Mouse (Mus musculus): ENCODE measurements around the gene Lgals4. TPM values are rescaled to one million over a fixed set of nuclear protein-coding genes. Genes with fewer than 3 reads are reported as not detected.
"Not testable (repeated sequence)": the region's sequence is repeated elsewhere in the genome, so short reads cannot be mapped to it uniquely, and the experiment has no call there.

Gene Lgals4
- total RNA-seq, 2 experiments from 2014 or later, result 1.3 to 4.0 TPM

DNA sequence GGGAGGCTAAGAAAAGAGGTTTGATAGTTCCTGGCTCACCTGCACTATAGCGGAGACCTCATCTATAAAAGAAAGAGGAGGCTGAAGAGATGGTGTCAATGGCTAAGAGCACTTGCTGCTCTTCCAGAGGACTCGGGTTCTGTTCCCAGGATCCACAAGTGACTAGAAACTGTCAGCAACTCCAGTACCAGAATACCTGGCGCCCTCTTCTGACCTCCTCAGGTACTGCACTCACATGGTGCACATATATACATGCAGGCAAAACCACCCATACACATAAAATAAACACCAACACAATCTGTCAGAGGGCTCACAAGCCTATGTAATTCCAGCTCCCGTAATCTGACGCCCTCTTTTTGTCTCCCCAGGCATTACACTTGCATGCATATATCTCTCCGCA is 27.2 kb downstream of the Lgals4 start:
- no peak for DNase-seq (ENCODE audit: extremely low spot score in 1 of 2, low spot score in 1 of 2)

DNA sequence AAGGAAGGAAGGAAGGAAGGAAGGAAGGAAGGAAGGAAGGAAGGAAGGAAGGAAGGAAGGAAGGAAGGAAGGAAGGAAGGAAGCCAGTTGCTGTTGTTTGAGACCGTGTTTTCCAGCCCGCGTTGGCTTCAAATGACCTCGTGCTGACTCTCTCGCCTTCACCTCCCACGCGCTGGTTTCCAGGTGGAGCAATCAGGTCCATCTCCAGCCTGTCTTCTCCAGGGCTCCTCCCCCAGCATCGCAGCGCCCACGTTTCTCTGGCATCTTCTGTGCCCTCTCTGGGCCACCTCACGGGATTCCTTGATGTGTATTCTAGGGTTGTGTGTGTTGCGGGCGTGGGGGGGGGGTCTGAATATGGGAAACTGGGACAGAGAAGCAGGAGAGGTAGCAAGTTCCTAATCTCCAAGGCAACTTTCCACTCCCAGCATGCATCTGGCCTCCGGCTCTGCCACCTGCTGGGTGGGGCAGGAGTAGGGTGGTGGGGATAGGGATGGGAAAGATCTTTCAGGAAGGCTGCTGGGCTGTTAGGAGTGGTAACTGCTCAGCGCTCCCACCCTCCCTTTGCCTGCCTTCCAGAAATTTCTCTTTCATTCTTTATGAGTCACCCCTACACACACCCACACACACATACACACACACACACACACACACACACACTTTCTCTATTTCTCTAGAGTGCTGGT is 29.3 kb downstream of the Lgals4 start:
- peak in 1 of 2 experiments; percentile 27 for DNase-seq (ENCODE audit: extremely low spot score in 1 of 2, low spot score in 1 of 2)

- DNase-seq (ENCODE audit: extremely low spot score in 1 of 2, low spot score in 1 of 2), result no peak
Observed at GRCm38 (mm10) chr7:28863540-28863939, 29.9 kb downstream of the Lgals4 start, which contains the start of gene Lgals7. Lgals7 (plus strand) TSS chr7:28863853.

- no peak for DNase-seq (ENCODE audit: extremely low spot score in 1 of 2, low spot score in 1 of 2)
Observed at GRCm38 (mm10) chr7:28864288-28864750, 30.7 kb downstream of the Lgals4 start.

DNA sequence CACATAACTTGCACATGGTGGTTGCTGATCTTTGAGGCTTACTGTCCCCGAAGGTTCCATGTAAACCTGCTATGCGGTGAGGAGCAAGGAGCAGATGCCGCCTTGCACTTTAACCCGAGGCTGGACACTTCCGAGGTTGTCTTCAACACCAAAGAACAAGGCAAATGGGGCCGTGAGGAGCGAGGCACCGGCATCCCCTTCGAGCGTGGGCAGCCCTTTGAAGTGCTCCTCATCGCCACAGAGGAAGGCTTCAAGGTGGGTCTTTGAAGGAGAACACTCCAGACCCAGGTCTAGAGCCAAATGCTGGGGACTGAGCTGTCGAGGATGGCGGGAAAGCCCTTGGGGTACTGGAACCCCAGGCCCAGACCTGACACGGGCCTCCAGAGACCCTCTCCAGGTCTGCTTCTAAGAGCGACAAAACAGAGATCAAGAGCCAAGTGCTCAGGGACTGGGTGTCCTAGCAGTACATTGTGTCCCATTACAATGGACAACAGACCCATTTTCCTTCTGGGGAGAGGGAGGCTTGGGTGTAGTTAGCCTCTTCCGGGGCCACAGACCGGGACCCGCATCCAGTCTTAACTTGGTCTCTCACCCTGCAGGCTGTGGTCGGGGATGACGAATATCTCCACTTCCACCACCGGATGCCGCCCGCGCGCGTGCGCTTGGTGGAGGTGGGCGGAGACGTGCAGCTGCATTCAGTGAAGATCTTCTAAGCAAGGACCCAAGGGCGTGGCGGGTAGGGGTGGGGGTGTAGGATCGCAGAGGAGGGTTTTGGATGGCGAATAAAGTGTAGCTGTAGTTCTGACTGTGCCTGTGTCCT is 32.0 kb downstream of the Lgals4 start:
- peak; percentile 54 to 60 for DNase-seq (ENCODE audit: extremely low spot score in 1 of 2, low spot score in 1 of 2)

- DNase-seq (ENCODE audit: extremely low spot score in 1 of 2, low spot score in 1 of 2), result no peak
Observed at GRCm38 (mm10) chr7:28866769-28867507, 33.3 kb downstream of the Lgals4 start.

- peak; percentile 45 to 77 for DNase-seq (ENCODE audit: extremely low spot score in 1 of 2, low spot score in 1 of 2)
Observed at GRCm38 (mm10) chr7:28867508-28868340, 34.1 kb downstream of the Lgals4 start.

DNA sequence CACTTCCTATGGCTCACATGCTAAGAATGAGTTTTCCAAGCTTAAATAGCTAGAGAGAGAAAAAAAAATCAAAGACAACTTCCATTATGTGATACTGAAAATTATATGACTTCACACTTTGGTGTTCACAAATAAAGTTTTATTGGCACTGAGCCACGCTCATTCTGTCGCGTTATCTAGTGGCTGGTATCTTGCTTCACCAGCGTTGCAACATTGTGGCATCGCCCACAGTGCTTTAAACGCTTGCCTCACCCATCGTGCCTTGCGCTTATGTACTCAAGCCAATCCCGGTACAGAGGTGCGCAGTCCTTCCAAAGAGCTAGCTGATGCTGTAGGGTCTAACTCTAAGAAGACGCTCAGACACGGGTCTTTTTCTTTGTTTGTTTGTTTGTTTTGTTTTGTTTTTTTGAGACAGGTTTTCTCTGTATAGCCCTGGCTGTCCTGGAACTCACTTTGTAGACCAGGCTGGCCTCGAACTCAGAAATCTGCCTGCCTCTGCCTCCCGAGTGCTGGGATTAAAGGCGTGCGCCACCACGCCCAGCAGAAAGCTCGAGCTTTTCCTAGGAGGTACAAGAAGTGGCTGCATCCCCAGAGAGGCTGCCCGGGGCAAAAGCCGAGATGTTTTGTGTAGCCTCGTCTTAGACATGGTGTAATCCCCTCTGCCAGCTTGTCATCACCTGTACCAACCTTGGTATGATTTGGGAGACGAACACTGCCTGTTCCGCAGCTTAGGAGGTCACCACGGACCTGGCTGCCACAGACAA is 37.4 kb downstream of the Lgals4 start:
- no peak for DNase-seq (ENCODE audit: extremely low spot score in 1 of 2, low spot score in 1 of 2)

- DNase-seq (ENCODE audit: extremely low spot score in 1 of 2, low spot score in 1 of 2), result no peak
Observed at GRCm38 (mm10) chr7:28874565-28874964, 40.9 kb downstream of the Lgals4 start.

DNA sequence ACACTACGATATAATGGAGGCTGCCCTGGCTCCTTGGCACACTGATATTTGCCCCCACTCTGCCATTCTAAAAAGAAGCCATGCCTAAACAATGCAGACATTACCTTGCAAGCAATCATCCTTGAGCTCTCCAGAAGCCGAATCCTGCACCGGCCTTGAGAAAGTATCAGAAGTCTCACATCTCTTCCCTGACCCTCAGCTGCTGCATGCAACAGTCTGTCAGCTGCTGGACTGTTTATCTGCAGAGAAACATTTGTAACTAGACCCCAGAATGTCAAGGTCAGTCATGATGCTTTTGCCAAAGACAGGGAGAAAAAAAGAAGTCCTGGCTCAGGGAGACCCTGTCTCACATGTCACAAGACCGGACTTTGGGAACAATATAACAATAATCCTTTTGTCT is 42.4 kb downstream of the Lgals4 start:
- DNase-seq (ENCODE audit: extremely low spot score in 1 of 2, low spot score in 1 of 2), result no peak

DNA sequence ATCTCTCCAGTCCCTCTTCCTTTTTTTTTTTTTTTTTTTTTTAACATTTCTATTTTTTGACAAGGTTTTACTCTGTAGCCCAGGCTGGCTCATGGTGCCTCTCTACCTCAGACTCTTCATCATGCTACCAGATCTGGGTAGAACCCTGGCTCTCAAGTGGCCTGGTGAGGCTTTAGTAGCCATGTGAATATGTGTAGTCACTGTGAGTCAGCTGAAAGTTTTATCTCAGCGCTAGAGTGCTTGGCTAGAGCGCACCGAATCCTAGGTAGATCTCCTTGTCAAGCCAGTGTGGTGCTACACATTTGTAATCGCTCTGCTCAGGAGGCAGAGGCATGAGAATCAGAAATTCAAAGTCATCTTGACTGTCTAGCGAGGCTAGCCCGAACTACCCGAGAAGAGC is 43.5 kb downstream of the Lgals4 start:
- no peak for DNase-seq (ENCODE audit: extremely low spot score in 1 of 2, low spot score in 1 of 2)

DNA sequence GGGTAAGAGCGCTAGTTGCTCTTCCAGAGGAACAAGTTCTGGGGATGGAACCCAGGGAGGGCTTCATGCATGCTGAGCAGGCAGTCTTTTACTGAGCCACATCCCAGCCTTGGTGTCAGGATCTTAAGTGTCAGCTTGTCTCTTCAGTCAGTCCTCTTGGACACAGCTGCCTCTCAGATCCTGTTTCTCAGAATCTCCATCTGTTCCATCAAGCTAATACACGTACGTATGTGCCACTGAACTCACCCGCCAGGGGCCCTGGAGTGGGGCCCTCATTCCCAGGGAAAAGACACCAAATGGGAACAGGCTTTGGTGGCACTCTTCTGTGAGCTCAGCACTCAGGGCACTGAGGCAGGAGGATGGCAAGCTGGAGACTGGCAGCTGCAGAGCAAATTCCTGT is 44.2 kb downstream of the Lgals4 start:
- no peak for DNase-seq (ENCODE audit: extremely low spot score in 1 of 2, low spot score in 1 of 2)

- no peak for DNase-seq (ENCODE audit: extremely low spot score in 1 of 2, low spot score in 1 of 2)
Observed at GRCm38 (mm10) chr7:28879606-28880005, 46.0 kb downstream of the Lgals4 start.

GRCm38 (mm10) chr7:28880554-28880953 is 46.9 kb downstream of the Lgals4 start:
- DNase-seq (ENCODE audit: extremely low spot score in 1 of 2, low spot score in 1 of 2), result no peak

- no peak for DNase-seq (ENCODE audit: extremely low spot score in 1 of 2, low spot score in 1 of 2)
Observed at GRCm38 (mm10) chr7:28881199-28881598, 47.5 kb downstream of the Lgals4 start, which contains the start of gene Capn12. Capn12 (plus strand) TSS chr7:28881422.

DNA sequence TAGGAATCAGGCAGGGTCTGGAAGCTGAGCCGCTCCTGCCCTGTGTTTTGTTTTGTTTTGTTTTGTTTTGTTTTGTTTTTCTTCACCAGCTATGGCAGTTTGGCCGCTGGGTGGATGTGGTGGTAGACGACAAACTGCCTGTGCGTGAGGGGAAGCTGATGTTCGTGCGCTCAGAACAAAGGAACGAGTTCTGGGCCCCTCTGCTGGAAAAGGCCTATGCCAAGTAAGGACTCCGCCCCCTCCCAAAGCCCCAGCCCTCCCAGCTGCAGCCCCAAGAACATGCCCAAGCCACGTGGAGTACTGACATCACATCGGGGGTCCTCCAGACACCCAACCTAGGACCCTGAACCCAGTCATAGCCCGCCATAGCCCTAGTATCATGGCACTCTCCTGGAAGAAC is 49.4 kb downstream of the Lgals4 start:
- no peak for DNase-seq (ENCODE audit: extremely low spot score in 1 of 2, low spot score in 1 of 2)

DNA sequence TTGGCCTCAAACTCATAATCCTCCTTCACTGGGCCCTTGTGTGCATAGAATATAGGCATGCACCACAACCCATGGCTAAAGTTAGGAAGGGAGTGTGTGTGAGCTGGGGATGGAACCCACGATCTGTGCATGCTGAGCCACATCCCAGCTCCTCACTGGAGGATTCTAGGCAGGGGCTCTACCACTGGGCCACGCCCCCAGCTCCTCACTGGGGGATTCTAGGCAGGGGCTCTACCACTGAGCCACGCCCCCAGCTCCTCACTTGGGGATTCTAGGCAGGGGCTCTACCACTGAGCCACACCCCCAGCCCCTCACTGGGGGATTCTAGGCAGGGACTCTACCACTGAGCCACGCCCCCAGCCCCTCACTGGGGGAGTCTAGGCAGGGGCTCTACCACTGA is 50.0 kb downstream of the Lgals4 start:
- DNase-seq (ENCODE audit: extremely low spot score in 1 of 2, low spot score in 1 of 2), result not testable (repeated sequence)

- no peak for DNase-seq (ENCODE audit: extremely low spot score in 1 of 2, low spot score in 1 of 2)
Observed at GRCm38 (mm10) chr7:28886486-28886885, 52.8 kb downstream of the Lgals4 start.

DNA sequence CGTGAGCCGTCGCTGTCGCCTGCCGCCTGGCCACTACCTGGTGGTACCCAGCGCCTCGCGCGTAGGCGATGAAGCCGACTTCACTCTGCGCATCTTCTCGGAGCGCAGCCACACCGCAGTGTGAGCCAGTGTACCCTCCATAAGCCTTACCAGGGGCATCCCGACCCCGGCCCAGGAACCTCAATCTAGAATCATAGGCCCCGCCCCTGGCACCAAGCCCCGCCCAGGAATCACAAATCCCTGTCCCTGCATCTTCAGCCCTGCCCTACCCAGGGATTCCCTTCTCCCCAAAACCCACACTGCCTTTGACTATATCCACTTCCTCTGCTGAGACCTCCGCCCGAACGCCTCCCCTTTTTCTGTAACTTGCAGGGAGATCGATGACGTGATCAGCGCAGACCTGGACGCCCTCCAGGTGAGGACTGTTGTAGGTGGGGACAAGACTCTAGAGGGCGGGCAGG is 55.1 kb downstream of the Lgals4 start:
- DNase-seq (ENCODE audit: extremely low spot score in 1 of 2, low spot score in 1 of 2), result no peak

Measured in layer of hippocampus, postnatal 25 days (tissue).